Mouse (Mus musculus): ENCODE results near the gene Adamts18. TPM values are rescaled to one million over a fixed set of nuclear protein-coding genes. Genes with fewer than 3 reads are reported as not detected.

Adamts18 gene
- total RNA-seq, 2 experiments from 2014 or later: 11.8 to 12.8 TPM

DNA sequence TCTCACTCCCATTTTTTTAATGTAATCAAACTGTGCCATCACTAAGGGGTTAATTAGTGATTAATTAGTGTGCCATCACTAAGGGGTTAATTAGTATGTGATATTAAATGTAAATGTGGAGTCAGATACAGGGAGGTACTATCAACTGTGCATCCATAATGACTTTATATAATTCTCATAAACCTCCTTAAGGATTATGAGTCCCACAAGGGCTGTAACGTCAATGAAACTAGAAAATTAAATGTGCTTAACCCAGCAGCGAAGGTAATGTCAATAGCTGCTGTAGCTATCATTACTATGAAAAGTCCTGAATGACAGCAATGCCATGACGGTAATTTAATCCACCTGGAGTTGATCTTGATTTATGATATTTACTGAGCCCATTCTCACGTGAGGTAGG is 83.4 kb downstream of the Adamts18 start:
- intact Hi-C loops (cut with DNase I): no loop called here
- no peak for DNase-seq

- intact Hi-C loops (cut with DNase I): no loop called here
- no peak for DNase-seq
These were observed 84.8 kb downstream of the Adamts18 start for GRCm38 (mm10) chr8:113763592-113764355.

DNA sequence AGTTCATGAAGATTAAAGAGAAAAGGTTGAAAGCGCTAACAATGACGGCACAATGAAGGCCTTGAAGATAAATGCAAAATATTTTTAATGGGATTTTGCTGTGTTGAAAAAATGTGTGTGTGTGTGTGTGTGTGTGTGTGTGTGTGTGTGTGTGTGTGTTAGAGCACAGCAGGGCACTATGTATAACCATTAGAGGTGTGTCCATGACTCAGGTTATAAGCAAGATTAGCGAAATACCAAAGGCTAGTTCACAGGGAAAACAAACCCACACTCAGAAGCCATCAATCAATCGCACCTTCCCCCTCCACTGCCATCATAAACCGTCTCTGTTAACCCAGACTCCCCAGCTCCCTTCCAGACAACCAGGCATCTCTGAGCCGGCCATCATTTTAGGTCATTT is 86.4 kb downstream of the Adamts18 start:
- DNase-seq: no peak
- intact Hi-C loops (cut with DNase I): no loop called here

DNA sequence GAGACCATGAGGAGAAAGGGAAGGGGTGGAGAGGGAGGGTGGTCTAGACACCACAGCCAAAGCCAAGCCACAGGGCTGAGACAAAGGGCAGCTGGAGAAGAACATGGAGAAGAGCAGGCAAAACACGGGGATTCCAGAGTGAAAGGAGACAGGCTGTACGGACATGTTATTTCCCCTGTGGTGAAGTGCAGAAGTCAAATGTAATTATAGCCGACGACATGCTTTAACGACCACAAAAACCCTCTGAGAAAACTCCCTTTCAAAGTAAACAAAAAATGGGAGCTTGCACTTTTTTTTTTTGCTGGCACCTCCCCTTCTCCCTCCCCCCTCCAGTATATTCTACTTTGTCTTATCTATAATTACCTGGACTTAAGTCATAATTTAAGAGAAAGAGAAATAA is 92.7 kb downstream of the Adamts18 start:
- no peak for DNase-seq
- intact Hi-C loops (cut with DNase I): no loop called here

DNA sequence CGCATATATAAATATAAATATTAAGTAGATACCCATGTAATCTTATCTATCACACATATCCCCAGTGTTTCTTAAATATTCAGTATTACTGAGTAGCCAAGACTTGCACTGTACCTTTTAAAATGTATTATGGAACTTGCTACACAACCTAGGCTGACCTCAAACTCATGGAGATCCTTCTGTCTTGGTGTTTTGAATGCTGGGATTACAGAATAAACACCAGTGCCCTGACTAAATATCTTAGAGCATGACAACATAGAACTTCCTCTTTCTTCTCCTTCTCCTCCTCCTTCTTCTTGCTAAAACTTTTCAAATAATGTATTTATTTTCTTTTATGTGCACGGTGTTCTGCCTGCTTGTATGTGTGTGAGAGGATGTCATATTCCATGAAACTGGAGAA is 95.4 kb downstream of the Adamts18 start:
- DNase-seq: no peak
- intact Hi-C loops (cut with DNase I): no loop called here

DNA sequence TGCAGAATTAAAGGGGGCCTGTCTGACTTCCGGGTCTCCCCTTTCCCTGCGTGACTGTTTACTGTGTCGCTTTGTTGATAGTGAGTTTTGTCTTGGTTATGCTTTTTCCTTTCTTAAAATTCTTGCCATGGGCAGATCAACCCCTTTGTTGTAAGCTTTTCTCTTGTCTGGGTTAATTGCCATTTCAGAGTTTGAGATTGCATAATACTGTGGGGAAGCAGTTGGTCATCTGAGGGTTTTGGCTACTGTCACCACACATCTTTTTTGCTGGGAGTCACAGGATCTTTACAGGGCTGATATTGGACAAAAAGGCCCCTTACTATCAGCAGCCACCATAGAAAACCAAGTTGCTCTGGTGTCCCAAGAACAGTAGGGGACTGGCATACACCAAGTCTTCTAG is 96.2 kb downstream of the Adamts18 start:
- intact Hi-C loops (cut with DNase I): no loop called here

DNA sequence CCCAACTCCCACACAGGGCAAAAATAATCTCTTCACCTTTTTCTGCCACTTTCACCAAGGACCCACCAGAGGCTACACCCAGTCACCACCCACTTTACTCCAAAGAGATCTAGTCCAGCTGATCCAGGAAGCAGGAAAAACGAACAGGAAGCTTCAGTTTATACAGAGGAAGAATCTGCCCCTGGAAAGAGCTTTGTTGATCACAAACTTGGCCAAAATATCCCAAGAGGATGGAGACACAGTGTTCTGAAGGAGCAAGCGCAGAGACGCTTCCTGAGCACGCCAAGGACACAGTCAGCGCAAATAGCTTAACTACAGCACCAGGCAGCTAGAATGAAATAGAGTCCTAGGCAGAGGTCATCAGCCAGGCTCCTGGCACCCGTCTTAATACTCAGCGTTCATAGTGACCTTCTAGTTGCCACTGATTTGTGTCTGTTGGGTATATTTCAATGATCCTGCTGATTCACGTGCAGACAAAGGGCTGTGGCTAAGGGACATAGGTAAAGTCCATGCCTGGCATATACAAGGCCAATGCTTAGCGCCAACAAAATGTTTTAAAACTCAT is 113.0 kb downstream of the Adamts18 start:
- no peak for DNase-seq
- intact Hi-C loops (cut with DNase I): no loop called here

More for the DNA sequence above, 96.2 kb downstream of the Adamts18 start:
- no peak for DNase-seq

- intact Hi-C loops (cut with DNase I): no loop called here
- DNase-seq: no peak
These were observed 123.2 kb downstream of the Adamts18 start for GRCm38 (mm10) chr8:113725331-113725730.

DNA sequence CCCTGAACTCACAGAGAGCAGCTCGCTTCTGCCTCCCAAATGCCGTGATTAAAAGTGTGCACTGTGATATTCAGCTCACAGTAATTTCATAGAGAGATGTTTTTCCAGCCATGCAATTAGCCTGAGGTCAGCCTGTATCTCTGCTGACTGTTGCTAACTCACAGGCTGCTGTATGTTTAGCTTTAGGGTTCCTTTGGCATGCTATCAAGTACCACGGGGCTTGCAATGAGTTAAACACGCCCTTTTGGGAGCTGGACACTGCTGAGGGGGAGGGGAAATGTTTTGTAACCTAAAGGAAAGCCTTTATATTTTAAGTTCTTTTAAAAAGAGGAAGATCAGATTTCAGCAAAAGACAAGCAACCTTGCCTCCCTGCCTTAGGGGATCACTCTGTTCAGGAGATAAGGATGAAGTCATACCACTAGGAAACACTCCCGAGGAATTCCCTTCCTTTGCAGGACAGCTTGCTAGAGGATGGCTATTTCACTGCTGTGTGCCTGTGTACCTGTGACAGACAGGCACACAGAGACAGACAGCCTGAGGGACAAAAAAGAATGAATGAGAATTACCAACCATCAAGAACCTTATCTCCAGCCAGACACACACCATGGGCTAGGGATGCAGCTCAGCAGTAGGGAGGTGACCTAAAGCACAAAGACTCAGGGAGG is 124.5 kb downstream of the Adamts18 start:
- intact Hi-C loops (cut with DNase I): no loop called here
- no peak for DNase-seq

DNA sequence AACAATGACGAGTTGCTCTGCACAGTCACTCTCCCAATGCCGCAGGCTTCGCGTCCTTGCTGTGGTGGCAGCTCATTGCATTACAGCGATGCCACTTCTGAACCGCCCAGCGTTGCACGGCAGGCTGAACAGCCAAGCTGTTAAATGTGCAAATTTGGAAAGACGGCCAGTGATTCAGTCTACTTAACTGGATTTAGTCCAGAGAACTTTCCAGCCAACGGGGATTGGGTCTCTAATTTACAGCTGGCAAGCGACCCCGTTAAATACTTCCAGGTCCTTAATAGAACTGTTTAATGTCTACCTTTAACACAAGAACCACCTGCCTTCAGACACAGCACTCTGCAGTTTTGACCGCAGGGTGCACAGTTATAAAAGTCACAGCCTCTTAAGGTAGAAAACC is 127.1 kb downstream of the Adamts18 start:
- DNase-seq: peak; percentile 24
- intact Hi-C loops (cut with DNase I): no loop called here

DNA sequence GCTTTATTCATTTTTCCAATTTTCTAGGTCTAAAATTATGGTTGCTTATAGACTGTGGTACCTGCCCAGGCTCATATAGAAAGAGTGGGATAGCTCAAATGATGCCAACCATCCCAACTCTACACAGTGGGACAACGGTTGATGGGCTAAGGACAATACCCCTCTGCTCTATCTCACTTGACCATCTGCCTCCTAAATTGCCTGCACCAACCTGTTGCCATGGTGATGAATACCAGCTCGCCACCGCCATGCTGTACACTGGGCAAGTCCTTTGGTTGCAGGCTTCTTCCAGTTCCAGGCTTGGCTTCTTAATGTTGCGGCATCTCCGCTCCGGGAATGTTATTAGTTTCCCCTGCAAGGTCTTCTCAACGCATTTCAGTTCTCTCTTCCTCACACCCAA is 143.6 kb downstream of the Adamts18 start:
- peak; percentile 33 for DNase-seq
- intact Hi-C loops (cut with DNase I): no loop called here

- DNase-seq: peak; percentile 72
These were observed 156.8 kb downstream of the Adamts18 start for GRCm38 (mm10) chr8:113691622-113692343.

DNA sequence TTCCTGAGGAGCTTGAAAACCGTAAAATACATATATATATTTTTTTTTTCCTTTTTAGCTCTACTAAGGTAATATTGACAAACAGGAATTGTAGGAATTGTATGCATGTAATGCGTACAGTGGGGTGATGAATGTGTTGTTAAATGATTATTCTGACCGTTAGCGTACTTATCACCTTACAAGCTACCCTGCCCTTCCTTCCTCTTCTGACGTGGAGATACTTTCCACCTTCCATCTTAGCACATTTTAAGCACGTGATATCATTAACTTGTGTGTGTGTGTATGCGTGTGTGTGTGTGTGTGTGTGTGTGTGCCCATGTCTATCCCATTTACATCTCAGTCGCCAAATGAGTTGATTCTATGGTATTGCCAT is 160.0 kb downstream of the Adamts18 start:
- no peak for DNase-seq
- intact Hi-C loops (cut with DNase I): no loop called here

More at GRCm38 (mm10) chr8:113691622-113692343, 156.8 kb downstream of the Adamts18 start:
- intact Hi-C loops (cut with DNase I): no loop called here

DNA sequence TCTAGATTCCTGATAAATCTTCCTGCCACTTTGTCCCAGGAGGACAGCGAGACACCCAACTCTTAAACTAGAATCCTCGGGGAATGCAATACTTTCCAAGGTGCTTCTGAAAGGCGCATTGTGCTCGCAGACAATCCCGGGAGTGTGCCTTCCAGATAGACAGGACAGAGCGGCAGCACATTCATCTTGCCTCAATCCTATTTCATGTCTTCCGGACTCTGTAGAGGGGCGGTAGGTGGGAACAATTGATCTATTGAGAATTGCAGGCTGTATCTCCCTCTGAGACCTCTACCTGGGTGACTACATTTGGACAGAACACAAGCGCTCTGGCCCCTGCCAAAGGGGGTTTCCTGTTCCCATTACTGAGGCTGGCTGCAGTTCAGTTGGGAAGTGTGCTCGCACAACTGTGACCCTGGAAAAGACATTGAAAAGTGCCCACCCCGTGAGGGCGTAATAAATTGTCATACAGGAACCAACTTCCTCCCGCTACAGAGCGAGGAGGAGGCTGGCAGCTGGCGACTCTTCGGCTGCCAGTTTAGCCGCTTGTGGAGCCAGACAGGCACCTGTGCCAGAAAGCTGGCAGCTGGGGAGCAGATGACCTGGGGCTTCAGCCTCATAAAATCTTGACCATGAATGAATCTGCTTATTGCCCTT is 160.5 kb downstream of the Adamts18 start:
- intact Hi-C loops (cut with DNase I): no loop called here
- peak; percentile 86 for DNase-seq

GRCm38 (mm10) chr8:113679361-113679760 is 169.2 kb downstream of the Adamts18 start:
- no peak for DNase-seq
- intact Hi-C loops (cut with DNase I): no loop called here

DNA sequence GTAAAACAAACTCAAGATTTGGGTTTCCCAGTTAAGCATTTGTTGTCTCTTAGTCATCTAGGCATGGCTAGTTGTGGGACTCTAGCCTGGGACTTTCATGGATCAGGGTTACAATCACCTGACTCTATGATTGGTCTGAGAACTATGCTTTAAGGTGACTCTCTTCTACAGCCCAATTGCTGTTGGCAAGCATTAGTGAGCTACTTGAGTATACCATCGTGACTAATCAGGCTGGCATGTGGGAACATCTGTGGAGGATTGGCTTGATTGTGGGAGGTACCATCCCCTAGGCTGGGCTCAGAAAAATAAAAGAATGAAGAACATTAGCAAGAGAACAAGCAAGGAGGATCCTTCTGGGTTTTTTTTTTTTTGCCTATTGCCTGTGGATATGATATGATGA is 171.7 kb downstream of the Adamts18 start:
- intact Hi-C loops (cut with DNase I): no loop called here
- no peak for DNase-seq

DNA sequence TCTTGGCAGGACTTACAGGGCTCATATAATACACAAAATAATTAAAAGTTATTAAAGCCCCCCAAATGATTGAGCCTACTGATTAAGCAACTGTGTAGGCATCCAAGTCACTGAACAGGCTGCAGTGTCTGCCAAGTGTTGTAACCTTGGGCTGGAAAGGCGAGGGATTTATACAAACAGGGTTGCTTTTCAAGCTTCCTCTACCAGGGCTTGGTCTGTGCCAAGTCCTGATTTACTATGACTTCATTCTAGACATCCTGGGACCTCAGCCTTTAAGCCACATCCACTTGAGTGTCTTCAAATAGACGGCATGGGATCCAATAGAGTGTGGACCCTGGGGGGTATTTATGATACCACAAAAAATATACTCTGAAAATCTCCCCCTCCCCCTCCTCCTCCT is 173.3 kb downstream of the Adamts18 start:
- no peak for DNase-seq
- intact Hi-C loops (cut with DNase I): no loop called here

- intact Hi-C loops (cut with DNase I): no loop called here
- no peak for DNase-seq
These were observed 173.9 kb downstream of the Adamts18 start for GRCm38 (mm10) chr8:113674611-113675010.

- DNase-seq: no peak
- intact Hi-C loops (cut with DNase I): no loop called here
These were observed 175.2 kb downstream of the Adamts18 start for GRCm38 (mm10) chr8:113673300-113673699.

DNA sequence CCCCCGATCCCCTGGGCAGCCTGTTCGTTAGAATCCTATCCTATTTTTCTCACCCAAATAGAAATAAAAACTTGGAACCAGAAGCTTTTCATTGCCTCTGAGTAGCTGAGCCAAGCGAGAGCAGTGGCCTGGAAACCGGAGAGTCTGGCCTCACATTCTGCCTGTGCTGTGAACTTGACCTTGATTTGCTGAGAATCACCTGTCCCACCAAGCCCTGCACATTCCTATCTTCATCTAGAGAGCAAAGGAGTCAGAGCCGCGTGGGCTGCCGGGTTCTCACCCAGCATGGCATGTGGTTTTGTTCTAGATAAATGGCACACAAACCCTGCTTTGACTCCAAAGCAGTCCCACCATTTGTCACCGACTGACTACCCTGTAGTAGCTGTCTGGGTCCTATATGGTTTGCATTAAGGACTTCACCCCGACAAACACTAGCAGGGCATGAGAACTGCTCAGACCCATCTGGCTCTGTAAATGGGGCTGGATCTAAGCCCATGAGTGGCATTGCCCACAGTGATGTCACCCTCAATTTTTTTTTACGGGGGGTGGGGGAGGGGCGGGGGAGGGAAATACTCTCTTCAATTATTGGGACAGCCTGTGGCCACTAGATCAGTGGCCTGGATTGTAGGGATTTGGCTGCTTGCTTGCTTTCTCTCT is 175.8 kb downstream of the Adamts18 start:
- peak; percentile 39 for DNase-seq
- intact Hi-C loops (cut with DNase I): no loop called here
